ENCODE assay signal across 16 mouse cellular contexts in the genomic region with DNA sequence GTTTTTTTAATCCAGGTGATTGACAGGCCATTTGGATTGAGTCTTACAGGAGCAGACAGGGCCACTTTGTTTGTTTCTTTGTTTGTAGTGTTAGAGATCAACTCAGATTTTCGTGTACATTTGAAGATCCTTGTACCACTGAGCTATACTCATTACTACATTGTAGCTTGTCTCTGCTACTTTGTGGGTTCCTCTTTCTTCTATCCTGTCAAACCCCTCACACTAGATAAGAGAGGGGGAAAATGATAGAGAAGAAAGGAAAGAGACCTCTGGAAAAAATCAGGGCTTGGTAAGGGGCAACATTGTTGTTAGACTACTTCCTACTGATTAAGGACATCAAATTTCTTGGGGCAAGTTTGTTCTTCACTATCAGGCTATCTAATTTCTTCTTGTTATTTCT. TPM values are rescaled to one million over a fixed set of nuclear protein-coding genes. Genes with fewer than 3 reads are reported as not detected.
A peak's percentile ranks its signal among the peaks of the same experiment; 100 is the strongest.
DNase-seq lines count a peak whose midpoint lies in the region; TF ChIP-seq lines count a peak whose summit lies in the region.
"Had no signal": no experiment of that assay in that cellular context is flagged by ENCODE, and none has a peak within 500 bp of the region (broad histone marks: within the 10 kb centered on the region; RNA-seq: fewer than 3 reads in every experiment).

No protein-coding gene starts in this region.

- H3K9me3 ChIP-seq in MEL (replicated peaks; ENCODE audit: insufficient read depth, low read length) = no peaks in the 10 kb centered on the region
- H3K9me3 ChIP-seq: G1E had no signal

- TF ChIP-seq CTCF in MEL (IDR thresholded peaks at IDR 0.05 in 2 of 3, conservative IDR thresholded peaks at IDR 0.05 in 1 of 3; ENCODE audit: control insufficient read depth in 1 of 3, insufficient read depth in 1 of 3, low read depth in 2 of 3, low read length in 3 of 3, poor library complexity in 1 of 3, severe bottlenecking in 1 of 3) = no peak

- no peaks in the 10 kb centered on the region for H3K27me3 ChIP-seq in MEL (ENCODE audit: control insufficient read depth in 1 of 2, insufficient read depth in 2 of 2, low read length in 2 of 2)
- H3K27me3 ChIP-seq: CH12.LX had no signal

- no peak for DNase-seq in MEL (ENCODE audit: low read depth, low spot score)
- no peak for DNase-seq in kidney, postnatal 4 days
- DNase-seq: adrenal gland, adult 2 months; adrenal gland, adult 8-10 months; adrenal gland, postnatal 10 days; adrenal gland, postnatal 14 days; adrenal gland, postnatal 25 days; adrenal gland, postnatal 36 days; B cell, adult 2 months; cerebellum, adult 11 months; cerebellum, adult 11-12 months; cerebellum, adult 18-20 months; cerebellum, adult 2 months; cerebellum, adult 8-10 months had no signal

- H3K9ac ChIP-seq in MEL (ENCODE audit: control insufficient read depth, low read depth, low read length, poor library complexity, severe bottlenecking) = no peak overlapping the region

- H3K36me3 ChIP-seq in MEL (ENCODE audit: control insufficient read depth in 1 of 2, insufficient read depth in 2 of 2, low read length in 2 of 2) = peaks cover 0 to 10% of the 10 kb centered on the region in 2 experiments; a peak in 2 of 4 replicates
- H3K36me3 ChIP-seq: G1E had no signal

- H3K27ac ChIP-seq in MEL (ENCODE audit: control insufficient read depth, low read depth, low read length) = no peak overlapping the region

- H3K79me2 ChIP-seq in MEL (ENCODE audit: control insufficient read depth, insufficient read depth, low read length, poor library complexity) = no peaks in the 10 kb centered on the region

- H3K4me3 ChIP-seq in MEL (ENCODE audit: control insufficient read depth in 1 of 2, insufficient read depth in 1 of 2, low read depth in 2 of 2, low read length in 2 of 2) = no peak overlapping the region

- peaks cover 0 to 8% of the 10 kb centered on the region in 2 experiments; a peak in 3 of 4 replicates for H3K4me1 ChIP-seq in MEL (ENCODE audit: control insufficient read depth in 1 of 2, insufficient read depth in 2 of 2, low read length in 2 of 2)

- peak in 1 of 2 experiments; percentile 60; a peak in 1 of 4 replicates for TF ChIP-seq EP300 in MEL (IDR thresholded peaks at IDR 0.05; ENCODE audit: low read depth in 1 of 2, low read length in 2 of 2)

- no peak for TF ChIP-seq POLR2A in MEL (IDR thresholded peaks at IDR 0.05; ENCODE audit: control insufficient read depth in 1 of 2, insufficient read depth in 1 of 2, low read depth in 1 of 2, low read length in 2 of 2, poor library complexity in 1 of 2)

- TF ChIP-seq RAD21 in MEL (IDR thresholded peaks at IDR 0.05; ENCODE audit: low read depth, low read length) = no peak

TF ChIP-seq in MEL, 35 proteins besides CTCF, POLR2A, EP300 and RAD21:
- peak; percentile 60 for TF ChIP-seq RCOR1 (IDR thresholded peaks at IDR 0.05; ENCODE audit: low read depth, low read length)
- TF ChIP-seq MYB (IDR thresholded peaks at IDR 0.05; ENCODE audit: low read depth, low read length) = no peak
- peak; percentile 61 for TF ChIP-seq GATA1 (IDR thresholded peaks at IDR 0.05; ENCODE audit: low read depth, low read length)

RNA-seq across cellular contexts. Expression of a gene that starts 7.0 kb away (rescaled TPM):
- 29.0 and 31.1 TPM in 2 replicates for total RNA-seq in MEL (2012; rRNA removed)
- 10 to 100 TPM in 1 of 2 experiments, not detected in 1; 47.5 TPM for polyA plus RNA-seq in MEL (2012; ENCODE audit: insufficient read depth in 1 of 2, insufficient read length in 2 of 2, low read depth in 1 of 2, low replicate concordance in 2 of 2, missing spikeins in 1 of 2)

RNA-seq across cellular contexts. Expression of a gene that starts 9.9 kb away (rescaled TPM):
- 25.1 and 28.3 TPM in 2 replicates for total RNA-seq in MEL (2012; rRNA removed)
- polyA plus RNA-seq in MEL (2012; ENCODE audit: insufficient read depth in 1 of 2, insufficient read length in 2 of 2, low read depth in 1 of 2, low replicate concordance in 2 of 2, missing spikeins in 1 of 2) = 10 to 100 TPM; 22.8 to 74.3 TPM

RNA-seq across cellular contexts. Expression of a gene that starts 32.8 kb away (rescaled TPM):
- 745 and 762 TPM in 2 replicates for total RNA-seq in MEL (2012; rRNA removed)
- polyA plus RNA-seq in MEL (2012; ENCODE audit: insufficient read depth in 1 of 2, insufficient read length in 2 of 2, low read depth in 1 of 2, low replicate concordance in 2 of 2, missing spikeins in 1 of 2) = 100 to 1,000 TPM in 1 of 2 experiments, not detected in 1; 750 TPM

RNA-seq across cellular contexts. Expression of a gene that starts 32.9 kb away (rescaled TPM):
- 72.0 and 81.8 TPM in 2 replicates for total RNA-seq in MEL (2012; rRNA removed)
- polyA plus RNA-seq in MEL (2012; ENCODE audit: insufficient read depth in 1 of 2, insufficient read length in 2 of 2, low read depth in 1 of 2, low replicate concordance in 2 of 2, missing spikeins in 1 of 2) = 100 to 1,000 TPM in 1 of 2 experiments, 10 to 100 TPM in 1; 79.6 to 107 TPM

RNA-seq across cellular contexts. Expression of a gene that starts 42.7 kb away (rescaled TPM):
- total RNA-seq in MEL (2012; rRNA removed) = 64.6 and 65.0 TPM in 2 replicates
- 100 to 1,000 TPM; 147 to 455 TPM for polyA plus RNA-seq in MEL (2012; ENCODE audit: insufficient read depth in 1 of 2, insufficient read length in 2 of 2, low read depth in 1 of 2, low replicate concordance in 2 of 2, missing spikeins in 1 of 2)
